Mouse (Mus musculus): ENCODE measurements around the gene Fam219b. TPM values are rescaled to one million over a fixed set of nuclear protein-coding genes. Genes with fewer than 3 reads are reported as not detected.

Fam219b gene
- polyA plus RNA-seq, 1 experiment from 2014 or later: 19.7 TPM

DNA sequence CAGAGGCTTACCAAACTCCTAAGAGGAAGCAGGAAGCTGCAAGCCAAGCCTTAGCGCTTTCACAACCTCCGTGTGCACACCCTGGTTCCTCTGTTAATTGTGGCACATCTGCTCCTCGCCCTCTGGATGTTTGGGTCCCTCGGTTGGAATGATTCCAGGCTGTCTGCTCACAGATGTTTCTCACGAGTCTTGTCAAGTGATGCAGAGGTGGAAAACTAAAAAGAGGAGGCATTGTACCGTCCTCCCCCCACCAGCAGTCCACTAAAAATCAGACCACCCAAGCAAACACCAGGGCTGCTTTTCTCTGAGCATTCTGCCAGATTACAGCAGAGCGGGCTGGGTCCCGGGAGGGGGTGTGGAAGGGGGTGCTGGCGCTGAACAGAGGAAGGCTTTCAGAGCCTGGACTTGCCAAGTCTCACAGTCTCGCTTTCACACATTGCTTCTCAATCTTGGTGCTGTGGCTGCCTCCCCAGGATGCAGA, 28.5 kb downstream of the Fam219b start:
- Histone ChIP-seq H3K4me2 (replicated peaks; ENCODE audit: low read depth, low read length) (no peak overlapping the region), H3K27me3 (ENCODE audit: control insufficient read depth, insufficient read depth, low read length) (no peaks in the 10 kb centered on the region), H3K9ac (ENCODE audit: low read depth, low read length) (no peak overlapping the region), H3K4me3 (ENCODE audit: low read length) (no peak overlapping the region), H3K36me3 (ENCODE audit: control insufficient read depth, insufficient read depth, low read length) (peaks cover 12% of the 10 kb centered on the region; the same call in 1 of the 2 replicates), H3K4me1 (ENCODE audit: control insufficient read depth, insufficient read depth, low read length) (peaks cover 22% of the 10 kb centered on the region), H3K9me3 (ENCODE audit: control insufficient read depth, low read length) (no peaks in the 10 kb centered on the region), H3K27ac (ENCODE audit: low read depth, low read length) (peak overlapping the region; percentile 43; the same call in 1 of the 2 replicates)
- WGBS: 42% methylated on average over 10 of the region's 10 CpGs
- no peak for ATAC-seq (ENCODE audit: low FRiP score, low TSS enrichment)

DNA sequence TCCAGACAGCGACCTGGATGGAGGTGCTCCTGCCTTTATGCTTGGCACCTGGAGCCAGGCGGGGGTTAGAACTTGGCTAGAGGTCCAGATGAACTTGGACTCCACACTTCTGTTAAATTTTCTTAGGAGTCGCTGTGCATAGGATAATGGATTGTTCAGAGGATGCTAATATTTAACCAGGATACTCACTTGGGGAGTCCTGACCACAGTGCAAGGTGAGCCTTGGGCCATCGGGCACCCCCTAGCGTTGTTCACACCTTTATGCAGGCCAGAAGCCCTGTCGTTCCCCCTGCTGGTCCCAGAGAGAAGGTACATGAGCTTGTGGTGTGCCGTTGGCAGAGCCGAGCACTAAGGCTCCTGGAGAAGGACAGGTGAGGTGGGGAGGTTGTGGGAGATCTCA, 29.5 kb downstream of the Fam219b start:
- H3K4me3 ChIP-seq (ENCODE audit: low read length): no peak overlapping the region
- no peak overlapping the region for H3K27ac ChIP-seq (ENCODE audit: low read depth, low read length)
- ATAC-seq (ENCODE audit: low FRiP score, low TSS enrichment): peak; percentile 25; the same call in 1 of the 2 replicates
- H3K36me3 ChIP-seq (ENCODE audit: control insufficient read depth, insufficient read depth, low read length): peaks cover 18% of the 10 kb centered on the region; the same call in 1 of the 2 replicates
- no peak overlapping the region for H3K4me2 ChIP-seq (replicated peaks; ENCODE audit: low read depth, low read length)
- H3K9ac ChIP-seq (ENCODE audit: low read depth, low read length): no peak overlapping the region
- H3K9me3 ChIP-seq (ENCODE audit: control insufficient read depth, low read length): no peaks in the 10 kb centered on the region
- WGBS: 51% methylated on average over 8 of the region's 8 CpGs
- H3K4me1 ChIP-seq (ENCODE audit: control insufficient read depth, insufficient read depth, low read length): peaks cover 16% of the 10 kb centered on the region
- H3K27me3 ChIP-seq (ENCODE audit: control insufficient read depth, insufficient read depth, low read length): no peaks in the 10 kb centered on the region

DNA sequence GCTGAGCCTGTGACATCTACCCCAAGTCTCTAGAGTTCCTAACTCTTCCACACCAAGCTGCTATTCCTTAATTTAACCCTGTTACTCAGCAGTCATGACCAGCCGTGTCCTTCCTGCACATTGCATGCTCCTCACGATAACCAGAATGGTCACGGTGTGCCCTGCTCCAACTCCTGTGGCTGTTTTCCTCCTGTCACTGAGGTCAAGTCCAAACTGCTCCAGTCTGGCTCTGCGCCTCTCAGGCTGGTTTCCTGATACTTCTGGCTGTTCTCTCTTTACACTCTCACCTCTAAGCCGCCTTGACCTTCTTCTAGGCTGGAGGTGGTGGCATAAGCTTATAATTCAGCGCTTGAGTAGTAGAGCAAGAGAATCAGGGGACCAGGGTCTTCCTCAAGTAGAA, 31.2 kb downstream of the Fam219b start:
- Histone ChIP-seq H3K27ac (ENCODE audit: low read depth, low read length) (no peak overlapping the region), H3K4me3 (ENCODE audit: low read length) (no peak overlapping the region), H3K27me3 (ENCODE audit: control insufficient read depth, insufficient read depth, low read length) (no peaks in the 10 kb centered on the region), H3K36me3 (ENCODE audit: control insufficient read depth, insufficient read depth, low read length) (peaks cover 18% of the 10 kb centered on the region; the same call in 1 of the 2 replicates), H3K9me3 (ENCODE audit: control insufficient read depth, low read length) (no peaks in the 10 kb centered on the region), H3K9ac (ENCODE audit: low read depth, low read length) (no peak overlapping the region), H3K4me2 (replicated peaks; ENCODE audit: low read depth, low read length) (no peak overlapping the region), H3K4me1 (ENCODE audit: control insufficient read depth, insufficient read depth, low read length) (peaks cover 6% of the 10 kb centered on the region; the same call in 1 of the 2 replicates)
- WGBS: 91% methylated on average over 6 of the region's 6 CpGs
- no peak for ATAC-seq (ENCODE audit: low FRiP score, low TSS enrichment)

DNA sequence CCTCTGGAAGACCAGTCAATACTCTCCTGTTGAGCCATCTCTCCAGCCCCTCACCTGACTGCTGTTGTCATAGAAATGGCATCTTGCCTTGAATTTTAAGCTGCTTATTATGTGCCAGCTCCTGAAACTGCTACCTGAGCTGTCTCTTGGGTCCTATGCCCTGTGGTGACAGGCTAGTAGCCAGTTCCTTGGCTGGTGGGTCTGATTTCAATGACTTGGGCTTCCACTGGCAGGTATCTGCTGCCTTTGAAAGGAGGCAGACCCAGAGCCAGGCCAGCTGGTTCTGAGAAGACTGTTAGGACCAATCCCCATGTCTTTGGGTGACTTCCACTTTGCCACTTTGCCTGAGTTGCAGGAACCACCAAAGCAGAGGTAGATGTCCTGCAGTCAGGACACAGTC, 37.1 kb downstream of the Fam219b start:
- ATAC-seq (ENCODE audit: low FRiP score, low TSS enrichment): no peak
- H3K27me3 ChIP-seq (ENCODE audit: control insufficient read depth, insufficient read depth, low read length): no peaks in the 10 kb centered on the region
- no peak overlapping the region for H3K4me3 ChIP-seq (ENCODE audit: low read length)
- H3K4me2 ChIP-seq (replicated peaks; ENCODE audit: low read depth, low read length): no peak overlapping the region
- no peak overlapping the region for H3K27ac ChIP-seq (ENCODE audit: low read depth, low read length)
- H3K36me3 ChIP-seq (ENCODE audit: control insufficient read depth, insufficient read depth, low read length): peaks cover 26% of the 10 kb centered on the region
- no peaks in the 10 kb centered on the region for H3K9me3 ChIP-seq (ENCODE audit: control insufficient read depth, low read length)
- no peaks in the 10 kb centered on the region for H3K4me1 ChIP-seq (ENCODE audit: control insufficient read depth, insufficient read depth, low read length)
- no peak overlapping the region for H3K9ac ChIP-seq (ENCODE audit: low read depth, low read length)

DNA sequence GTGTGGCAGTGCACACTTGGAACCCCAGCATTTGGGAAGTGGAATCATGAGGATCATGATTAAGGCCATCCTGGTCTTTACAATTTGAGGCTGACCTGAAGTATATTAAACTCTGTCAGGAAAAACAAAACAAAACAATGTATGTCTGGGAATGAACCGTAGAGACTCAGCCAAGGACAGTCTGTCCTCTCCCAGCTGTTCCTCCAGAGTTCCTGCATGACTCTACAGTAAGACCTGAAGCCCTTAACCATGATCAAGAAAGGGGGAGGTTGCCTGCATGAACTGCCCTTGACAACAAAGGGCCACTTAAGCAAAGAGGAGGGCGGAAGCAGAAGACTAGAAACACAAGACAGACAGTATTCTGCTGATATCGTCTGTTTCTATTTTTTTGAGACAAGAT, 38.2 kb downstream of the Fam219b start:
- ATAC-seq (ENCODE audit: low FRiP score, low TSS enrichment): no peak
- H3K27ac ChIP-seq (ENCODE audit: low read depth, low read length): no peak overlapping the region
- no peak overlapping the region for H3K9ac ChIP-seq (ENCODE audit: low read depth, low read length)
- peaks cover 35% of the 10 kb centered on the region for H3K36me3 ChIP-seq (ENCODE audit: control insufficient read depth, insufficient read depth, low read length)
- H3K4me1 ChIP-seq (ENCODE audit: control insufficient read depth, insufficient read depth, low read length): no peaks in the 10 kb centered on the region
- no peak overlapping the region for H3K4me2 ChIP-seq (replicated peaks; ENCODE audit: low read depth, low read length)
- 88% methylated on average over 3 of the region's 3 CpGs for WGBS
- H3K9me3 ChIP-seq (ENCODE audit: control insufficient read depth, low read length): no peaks in the 10 kb centered on the region
- H3K4me3 ChIP-seq (ENCODE audit: low read length): no peak overlapping the region
- no peaks in the 10 kb centered on the region for H3K27me3 ChIP-seq (ENCODE audit: control insufficient read depth, insufficient read depth, low read length)

DNA sequence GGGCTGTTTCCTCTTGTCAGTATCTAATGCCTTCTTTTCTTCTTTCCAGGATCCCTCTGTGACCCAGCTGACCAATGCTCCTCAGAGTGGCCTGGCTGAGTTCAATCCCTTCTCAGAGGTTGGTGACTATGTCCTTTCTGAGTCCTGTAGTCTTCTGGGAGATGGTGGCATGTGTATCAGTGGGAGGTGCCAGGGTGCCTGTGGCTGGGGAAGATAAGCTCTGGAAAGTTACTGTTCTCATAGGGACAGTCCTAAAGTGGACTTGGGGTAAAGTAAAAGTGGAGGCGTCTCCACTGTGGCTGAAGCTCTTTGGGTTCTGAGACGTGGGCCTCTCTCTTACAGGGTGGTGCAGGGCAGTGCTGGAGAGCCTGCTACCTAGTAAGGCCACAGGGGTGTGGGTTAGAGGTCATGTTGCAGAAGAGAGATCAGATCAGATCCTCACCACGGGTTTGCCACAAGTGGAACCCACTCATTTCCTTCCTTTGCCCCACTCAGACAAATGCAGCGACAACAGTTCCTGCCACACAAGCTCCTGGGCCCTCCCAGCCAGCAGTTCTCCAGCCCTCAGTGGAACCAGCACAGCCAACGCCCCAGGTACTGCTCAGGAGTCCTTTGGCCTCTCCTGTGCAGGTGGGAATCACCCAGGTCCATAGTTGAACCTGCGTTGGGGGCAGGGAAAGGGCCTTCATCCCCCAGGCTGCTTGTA, 40.0 kb downstream of the Fam219b start:
- ATAC-seq (ENCODE audit: low FRiP score, low TSS enrichment): no peak
- H3K9me3 ChIP-seq (ENCODE audit: control insufficient read depth, low read length): no peaks in the 10 kb centered on the region
- peaks cover 44% of the 10 kb centered on the region for H3K36me3 ChIP-seq (ENCODE audit: control insufficient read depth, insufficient read depth, low read length)
- H3K4me2 ChIP-seq (replicated peaks; ENCODE audit: low read depth, low read length): no peak overlapping the region
- no peak overlapping the region for H3K27ac ChIP-seq (ENCODE audit: low read depth, low read length)
- no peak overlapping the region for H3K9ac ChIP-seq (ENCODE audit: low read depth, low read length)
- no peak overlapping the region for H3K4me3 ChIP-seq (ENCODE audit: low read length)
- WGBS: 79% methylated on average over 6 of the region's 6 CpGs
- no peaks in the 10 kb centered on the region for H3K27me3 ChIP-seq (ENCODE audit: control insufficient read depth, insufficient read depth, low read length)
- H3K4me1 ChIP-seq (ENCODE audit: control insufficient read depth, insufficient read depth, low read length): no peaks in the 10 kb centered on the region

DNA sequence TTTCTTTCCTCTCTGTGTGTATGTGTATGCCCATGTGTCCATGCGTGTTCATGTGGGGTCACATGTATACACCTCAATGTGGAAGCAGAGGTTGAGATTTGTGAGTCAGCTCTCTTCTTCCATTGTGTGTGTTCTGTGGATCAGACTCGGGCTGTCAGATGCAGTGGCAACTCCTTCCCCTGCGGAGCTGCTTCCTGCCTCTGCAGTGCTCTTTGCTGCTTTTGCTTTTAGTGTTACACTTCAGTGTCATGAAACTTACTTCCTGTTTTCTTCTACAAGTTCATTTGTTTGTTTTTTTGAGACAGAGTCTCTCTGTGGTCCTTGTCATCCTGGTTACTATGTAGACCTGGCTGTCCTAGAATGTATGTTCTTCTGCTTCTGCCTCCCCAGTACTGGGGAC, 47.7 kb downstream of the Fam219b start:
- H3K9me3 ChIP-seq (ENCODE audit: control insufficient read depth, low read length): no peaks in the 10 kb centered on the region
- H3K9ac ChIP-seq (ENCODE audit: low read depth, low read length): no peak overlapping the region
- no peak overlapping the region for H3K27ac ChIP-seq (ENCODE audit: low read depth, low read length)
- H3K4me2 ChIP-seq (replicated peaks; ENCODE audit: low read depth, low read length): no peak overlapping the region
- ATAC-seq (ENCODE audit: low FRiP score, low TSS enrichment): no peak
- H3K27me3 ChIP-seq (ENCODE audit: control insufficient read depth, insufficient read depth, low read length): no peaks in the 10 kb centered on the region
- no peak overlapping the region for H3K4me3 ChIP-seq (ENCODE audit: low read length)
- 89% methylated on average over 3 of the region's 3 CpGs for WGBS
- H3K4me1 ChIP-seq (ENCODE audit: control insufficient read depth, insufficient read depth, low read length): 0 out of 2 replicates have a peak, but pooled peaks cover 3% of the 10 kb centered on the region
- H3K36me3 ChIP-seq (ENCODE audit: control insufficient read depth, insufficient read depth, low read length): peaks cover 59% of the 10 kb centered on the region

DNA sequence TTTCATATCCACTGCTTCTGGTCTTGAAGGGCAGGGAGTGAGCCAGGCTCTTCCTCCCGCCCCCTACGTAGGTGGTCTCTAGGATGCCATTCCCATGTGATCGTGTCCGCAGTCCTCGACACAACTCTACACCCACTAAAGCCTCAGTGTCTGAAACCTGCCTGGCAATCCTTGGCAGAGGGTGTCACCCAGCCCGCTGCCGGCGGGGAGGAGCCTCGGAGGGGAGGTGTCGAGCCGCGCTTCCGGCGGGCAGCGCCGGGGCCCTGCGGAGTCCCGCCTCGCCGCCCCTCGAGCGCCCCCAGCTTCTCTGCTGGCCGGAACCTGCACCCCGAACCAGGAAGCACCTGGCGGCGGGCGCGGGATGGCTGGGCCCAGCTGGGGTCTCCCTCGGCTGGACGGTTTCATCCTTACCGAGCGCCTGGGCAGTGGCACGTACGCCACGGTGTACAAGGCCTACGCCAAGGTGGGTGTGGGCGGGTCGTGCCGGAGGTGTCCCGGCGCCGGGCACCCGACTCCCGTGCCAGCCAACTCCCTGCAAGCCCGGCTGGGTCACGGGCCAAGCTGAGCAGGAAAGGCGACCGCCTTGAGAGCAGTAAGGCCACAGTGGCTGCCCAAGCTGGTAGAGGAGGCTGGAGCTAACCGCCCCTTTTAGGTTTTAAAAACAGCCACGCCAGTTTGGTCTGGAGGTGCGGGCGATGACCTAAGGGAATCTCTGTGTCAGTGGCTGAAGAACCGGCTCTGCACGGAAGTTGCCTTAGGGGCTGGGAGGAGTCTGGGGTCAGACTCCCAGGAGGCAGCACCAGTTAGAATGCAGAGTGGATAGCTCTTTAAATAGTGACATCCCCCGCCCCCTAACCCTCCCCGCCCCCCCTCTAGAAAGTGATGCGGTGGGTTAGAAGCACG, 52.1 kb downstream of the Fam219b start, which contains the start of gene Ulk3:
TSS of gene Ulk3 (plus strand) at position 229 of the 903 bp plus-strand sequence.
- H3K9me3 ChIP-seq (ENCODE audit: control insufficient read depth, low read length): no peaks in the 10 kb centered on the region
- H3K27me3 ChIP-seq (ENCODE audit: control insufficient read depth, insufficient read depth, low read length): no peaks in the 10 kb centered on the region
- H3K4me3 ChIP-seq (ENCODE audit: low read length): peak within 1 kb of the TSS; percentile 78
- under 1% methylated on average over 58 of the region's 58 CpGs for WGBS
- H3K4me1 ChIP-seq (ENCODE audit: control insufficient read depth, insufficient read depth, low read length): peaks cover 16% of the 10 kb centered on the region
- peak within 1 kb of the TSS; percentile 71 for H3K9ac ChIP-seq (ENCODE audit: low read depth, low read length)
- ATAC-seq (ENCODE audit: low FRiP score, low TSS enrichment): peak; percentile 78
- peak within 1 kb of the TSS; percentile 94 for H3K4me2 ChIP-seq (replicated peaks; ENCODE audit: low read depth, low read length)
- H3K27ac ChIP-seq (ENCODE audit: low read depth, low read length): peak within 1 kb of the TSS; percentile 84
- H3K36me3 ChIP-seq (ENCODE audit: control insufficient read depth, insufficient read depth, low read length): peaks cover 36% of the 10 kb centered on the region

DNA sequence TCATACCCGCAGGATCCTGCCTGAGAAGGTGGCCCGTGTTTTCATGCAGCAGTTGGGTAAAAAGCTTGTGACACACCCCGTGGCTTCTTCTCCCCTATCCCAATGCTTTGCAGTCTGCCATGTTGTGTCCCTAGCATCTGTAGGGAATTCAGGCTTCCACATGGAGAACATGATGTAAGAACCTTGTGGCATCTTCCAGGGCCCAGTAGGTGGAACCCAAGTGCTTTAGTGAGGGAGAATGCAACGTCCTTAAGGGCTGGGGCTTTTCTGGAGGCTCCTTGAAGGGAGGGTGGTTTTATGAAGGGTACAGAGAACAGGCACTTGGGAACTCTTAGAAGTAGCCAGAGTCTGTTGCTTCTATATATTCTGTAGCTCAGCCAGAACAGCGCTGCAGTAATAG, 53.4 kb downstream of the Fam219b start:
- Histone ChIP-seq H3K4me3 (ENCODE audit: low read length) (no peak overlapping the region), H3K4me1 (ENCODE audit: control insufficient read depth, insufficient read depth, low read length) (peaks cover 16% of the 10 kb centered on the region), H3K9me3 (ENCODE audit: control insufficient read depth, low read length) (no peaks in the 10 kb centered on the region), H3K4me2 (replicated peaks; ENCODE audit: low read depth, low read length) (no peak overlapping the region), H3K36me3 (ENCODE audit: control insufficient read depth, insufficient read depth, low read length) (peaks cover 37% of the 10 kb centered on the region), H3K27me3 (ENCODE audit: control insufficient read depth, insufficient read depth, low read length) (no peaks in the 10 kb centered on the region), H3K27ac (ENCODE audit: low read depth, low read length) (no peak overlapping the region), H3K9ac (ENCODE audit: low read depth, low read length) (no peak overlapping the region)
- ATAC-seq (ENCODE audit: low FRiP score, low TSS enrichment): no peak
- 42% methylated on average over 5 of the region's 5 CpGs for WGBS
